Mouse (Mus musculus) G1E-ER4 (cell line): ENCODE data around the gene Col20a1. TPM values are rescaled to one million over a fixed set of nuclear protein-coding genes. Genes with fewer than 3 reads are reported as not detected.

ENCODE experiments used
- GATA1 ChIP-seq: IDR thresholded peaks from one replicate; pipeline ENCODE4 v1.8.0; 2012; ENCODE audit warnings: low read length, inconsistent platforms
- polyA plus RNA-seq: library from polyadenylated mRNA; stranded (reverse); fragments of >175 nt; gene quantifications from 2 replicates; pipeline ENCODE4 v1.2.3, GENCODE M21; 2012

Col20a1 gene
- polyA plus RNA-seq, 1 experiment: 0.57 TPM

- no peak for TF ChIP-seq GATA1
These were observed 666 bp downstream of the Col20a1 start for GRCm38 (mm10) chr2:180987001-180987400.

- TF ChIP-seq GATA1: no peak
These were observed 1.2 kb downstream of the Col20a1 start for GRCm38 (mm10) chr2:180987432-180988030.

GRCm38 (mm10) chr2:180988347-180988913 is 2.1 kb downstream of the Col20a1 start:
- TF ChIP-seq GATA1: no peak

DNA sequence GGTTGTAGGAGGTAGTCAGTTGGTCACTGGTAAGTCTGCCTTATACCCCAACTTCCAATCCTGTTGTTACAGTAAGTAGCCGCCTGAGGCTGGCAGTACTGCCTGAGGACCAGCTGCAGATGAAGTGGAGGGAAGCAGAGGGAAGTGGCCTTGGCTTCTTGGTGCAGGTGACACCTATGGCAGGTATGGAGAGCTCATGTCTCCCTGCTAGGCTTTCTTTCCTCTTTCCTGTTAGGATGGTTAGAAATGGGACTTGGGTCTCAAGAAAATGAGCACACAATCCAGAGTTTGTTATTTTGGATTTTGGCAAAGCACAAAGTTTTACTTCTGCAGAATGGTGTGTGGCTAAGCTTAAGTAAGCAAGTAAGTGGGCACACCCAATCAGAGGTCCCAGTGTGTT is 2.6 kb downstream of the Col20a1 start:
- TF ChIP-seq GATA1: no peak

GRCm38 (mm10) chr2:180990347-180990746 is 4.0 kb downstream of the Col20a1 start:
- no peak for TF ChIP-seq GATA1

- TF ChIP-seq GATA1: no peak
These were observed 8.0 kb downstream of the Col20a1 start for GRCm38 (mm10) chr2:180994360-180994759.

- TF ChIP-seq GATA1: no peak
These were observed 9.1 kb downstream of the Col20a1 start for GRCm38 (mm10) chr2:180995457-180995856.

DNA sequence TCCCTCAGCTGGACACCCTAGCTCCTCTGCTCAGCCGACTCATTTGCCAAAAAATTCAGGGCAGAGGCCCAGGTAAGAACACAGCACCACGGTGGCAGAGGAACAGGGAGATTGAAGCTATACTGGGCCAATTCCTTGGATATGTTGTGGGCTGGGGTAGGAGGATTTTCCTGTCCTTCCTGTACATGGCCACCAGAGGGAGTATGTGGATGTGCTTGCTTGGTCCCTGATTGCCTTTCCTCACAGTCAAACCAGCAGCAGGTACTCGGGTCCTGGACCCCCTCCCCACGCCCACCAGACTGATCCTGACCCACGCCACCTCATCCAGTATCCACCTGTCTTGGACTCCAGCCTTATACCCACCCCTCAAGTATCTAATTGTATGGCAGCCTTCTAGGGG is 10.1 kb downstream of the Col20a1 start:
- no peak for TF ChIP-seq GATA1

GRCm38 (mm10) chr2:180996905-180997304 is 10.6 kb downstream of the Col20a1 start:
- no peak for TF ChIP-seq GATA1

- no peak for TF ChIP-seq GATA1
These were observed 20.7 kb downstream of the Col20a1 start for GRCm38 (mm10) chr2:181007054-181007453.

DNA sequence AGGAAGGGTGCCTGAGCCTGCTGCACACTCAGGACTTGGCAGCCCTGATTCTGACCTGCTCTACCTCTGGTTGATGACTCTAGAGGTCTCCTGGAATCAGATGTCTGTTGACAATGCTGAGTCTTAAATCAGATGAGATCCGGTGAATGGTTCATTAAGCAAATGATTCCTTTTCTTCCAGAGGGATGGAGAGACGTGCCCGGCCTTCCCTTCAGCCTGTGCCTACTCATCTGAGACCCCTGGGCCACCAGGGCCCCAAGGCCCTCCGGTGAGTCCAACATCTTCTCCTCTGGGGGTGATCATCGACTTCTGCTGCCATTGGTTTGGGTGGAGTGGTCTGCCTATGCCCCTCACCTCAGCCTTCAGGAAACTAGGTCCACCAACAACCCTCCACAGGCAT is 22.0 kb downstream of the Col20a1 start:
- no peak for TF ChIP-seq GATA1

DNA sequence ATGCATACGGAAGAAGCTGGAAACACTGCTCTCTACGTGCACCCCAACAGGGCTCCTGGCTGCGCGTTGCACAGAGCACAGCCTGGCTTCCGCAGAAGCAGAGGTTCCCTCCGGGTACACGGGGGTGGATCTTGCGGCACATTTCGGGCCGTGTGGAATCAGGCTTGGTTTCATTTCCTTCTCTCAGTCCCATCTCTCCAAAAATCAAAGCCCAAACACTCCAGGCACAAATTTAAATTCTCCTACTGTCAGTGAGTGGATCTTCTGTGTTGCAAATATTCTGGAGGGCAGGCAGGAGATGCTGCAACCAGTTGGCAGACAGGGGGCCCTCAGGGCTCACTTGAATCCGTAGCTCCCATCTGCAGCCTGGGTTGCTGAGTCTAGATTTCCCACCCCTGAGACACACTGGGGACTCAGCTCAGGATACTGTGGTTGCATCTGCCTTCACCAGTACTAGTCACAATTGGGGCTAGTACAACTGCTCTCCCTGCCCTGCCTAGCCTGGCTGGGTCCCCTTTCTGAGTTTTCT is 45.1 kb downstream of the Col20a1 start:
- TF ChIP-seq GATA1: no peak

DNA sequence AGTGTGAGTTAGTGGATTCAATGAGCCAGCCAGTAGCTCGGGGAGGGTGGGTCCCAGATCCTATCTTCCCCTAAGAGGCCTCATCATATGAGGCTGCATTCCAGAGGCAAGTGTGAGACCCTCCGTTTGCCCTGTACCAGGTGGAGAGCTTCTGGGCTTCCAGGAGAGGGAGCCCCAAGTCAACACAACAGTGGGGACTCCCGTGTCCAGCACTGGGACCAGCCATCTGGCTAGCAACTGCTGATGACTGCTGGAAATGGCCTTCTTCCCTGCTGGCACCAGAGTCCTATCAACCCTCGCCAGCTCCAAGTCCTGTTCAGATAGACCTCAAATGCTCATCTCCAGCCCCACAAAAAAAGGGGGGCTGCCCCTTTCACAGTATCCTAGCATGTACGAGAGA is 46.1 kb downstream of the Col20a1 start:
- TF ChIP-seq GATA1: no peak

GRCm38 (mm10) chr2:181033310-181033709 is 47.0 kb downstream of the Col20a1 start:
- no peak for TF ChIP-seq GATA1

GRCm38 (mm10) chr2:181035186-181035585 is 48.9 kb downstream of the Col20a1 start:
- no peak for TF ChIP-seq GATA1

DNA sequence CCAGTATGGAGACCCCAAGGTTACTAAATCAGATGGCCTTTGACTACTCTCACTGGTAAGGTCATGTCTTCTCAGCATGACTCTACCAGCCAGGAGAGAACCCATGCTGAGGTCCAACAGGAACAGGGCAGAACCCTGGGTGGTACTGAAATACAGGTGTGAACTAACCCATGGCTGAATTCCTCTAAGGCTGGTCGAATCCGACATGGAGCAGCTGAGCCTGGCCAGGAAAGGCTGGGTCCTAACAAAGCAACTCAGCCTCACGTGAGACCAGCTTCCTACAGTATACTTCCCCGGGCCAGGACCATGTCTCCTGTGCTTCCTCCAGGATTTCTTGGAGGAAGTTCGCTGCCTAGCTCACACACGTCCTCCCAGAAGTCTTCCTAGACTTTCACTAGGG is 50.2 kb downstream of the Col20a1 start:
- no peak for TF ChIP-seq GATA1

- no peak for TF ChIP-seq GATA1
These were observed 52.5 kb downstream of the Col20a1 start for GRCm38 (mm10) chr2:181038644-181039355.
